Mouse (Mus musculus): ENCODE data around the gene Trim14. TPM values are rescaled to one million over a fixed set of nuclear protein-coding genes. Genes with fewer than 3 reads are reported as not detected.

The Trim14 gene
- polyA plus RNA-seq, 1 experiment from 2014 or later, result 14.8 TPM

GRCm38 (mm10) chr4:46498976-46499375 lies 37.0 kb downstream of the Trim14 start:
- no peak overlapping the region for H3K4me3 ChIP-seq (ENCODE audit: low read length)
- H3K4me1 ChIP-seq (ENCODE audit: control insufficient read depth, insufficient read depth, low read length), result peaks cover 13% of the 10 kb centered on the region; the same call in 1 of the 2 replicates
- H3K36me3 ChIP-seq (ENCODE audit: control insufficient read depth, insufficient read depth, low read length), result 0 out of 2 replicates have a peak, but pooled peaks cover 12% of the 10 kb centered on the region
- H3K9ac ChIP-seq (ENCODE audit: low read depth, low read length), result no peak overlapping the region
- no peak overlapping the region for H3K4me2 ChIP-seq (ENCODE audit: low read depth, low read length)
- H3K27ac ChIP-seq (ENCODE audit: low read length), result no peak overlapping the region
- H3K9me3 ChIP-seq (ENCODE audit: control insufficient read depth, low read length), result no peaks in the 10 kb centered on the region
- WGBS, result 13% methylated on average over 4 of the region's 4 CpGs
- no peaks in the 10 kb centered on the region for H3K27me3 ChIP-seq (replicated peaks; ENCODE audit: control insufficient read depth, insufficient read depth, low read length)
- no peak for ATAC-seq

- Histone ChIP-seq H3K4me3 (ENCODE audit: low read length) (no peak overlapping the region), H3K4me2 (ENCODE audit: low read depth, low read length) (no peak overlapping the region), H3K9ac (ENCODE audit: low read depth, low read length) (no peak overlapping the region), H3K4me1 (ENCODE audit: control insufficient read depth, insufficient read depth, low read length) (peaks cover 13% of the 10 kb centered on the region; the same call in 1 of the 2 replicates), H3K36me3 (ENCODE audit: control insufficient read depth, insufficient read depth, low read length) (0 out of 2 replicates have a peak, but pooled peaks cover 12% of the 10 kb centered on the region), H3K27ac (ENCODE audit: low read length) (no peak overlapping the region), H3K27me3 (replicated peaks; ENCODE audit: control insufficient read depth, insufficient read depth, low read length) (no peaks in the 10 kb centered on the region), H3K9me3 (ENCODE audit: control insufficient read depth, low read length) (no peaks in the 10 kb centered on the region)
- no peak for ATAC-seq
- 57% methylated on average over 3 of the region's 3 CpGs for WGBS
These were observed 37.4 kb downstream of the Trim14 start for GRCm38 (mm10) chr4:46498511-46498910.

GRCm38 (mm10) chr4:46497286-46497892 lies 38.6 kb downstream of the Trim14 start:
- Histone ChIP-seq H3K4me3 (ENCODE audit: low read length) (no peak overlapping the region), H3K9me3 (ENCODE audit: control insufficient read depth, low read length) (no peaks in the 10 kb centered on the region), H3K27ac (ENCODE audit: low read length) (peak overlapping the region; percentile 65), H3K9ac (ENCODE audit: low read depth, low read length) (no peak overlapping the region), H3K36me3 (ENCODE audit: control insufficient read depth, insufficient read depth, low read length) (peaks cover 16% of the 10 kb centered on the region), H3K4me2 (ENCODE audit: low read depth, low read length) (no peak overlapping the region), H3K27me3 (replicated peaks; ENCODE audit: control insufficient read depth, insufficient read depth, low read length) (no peaks in the 10 kb centered on the region), H3K4me1 (ENCODE audit: control insufficient read depth, insufficient read depth, low read length) (peaks cover 13% of the 10 kb centered on the region; the same call in 1 of the 2 replicates)
- ATAC-seq, result peak; percentile 61
- WGBS, result 39% methylated on average over 4 of the region's 4 CpGs

GRCm38 (mm10) chr4:46495543-46495942 lies 40.4 kb downstream of the Trim14 start:
- H3K9me3 ChIP-seq (ENCODE audit: control insufficient read depth, low read length), result no peaks in the 10 kb centered on the region
- H3K9ac ChIP-seq (ENCODE audit: low read depth, low read length), result peak overlapping the region; percentile 52
- H3K4me3 ChIP-seq (ENCODE audit: low read length), result no peak overlapping the region
- peak; percentile 84 for ATAC-seq
- 0 out of 2 replicates have a peak overlapping the region, but pooled peaks have one; percentile 2 for H3K4me2 ChIP-seq (ENCODE audit: low read depth, low read length)
- WGBS, result 72% methylated on average over 12 of the region's 12 CpGs
- peaks cover 18% of the 10 kb centered on the region; the same call in 1 of the 2 replicates for H3K4me1 ChIP-seq (ENCODE audit: control insufficient read depth, insufficient read depth, low read length)
- H3K27me3 ChIP-seq (replicated peaks; ENCODE audit: control insufficient read depth, insufficient read depth, low read length), result no peaks in the 10 kb centered on the region
- H3K27ac ChIP-seq (ENCODE audit: low read length), result peak overlapping the region; percentile 75
- H3K36me3 ChIP-seq (ENCODE audit: control insufficient read depth, insufficient read depth, low read length), result peaks cover 9% of the 10 kb centered on the region

GRCm38 (mm10) chr4:46493071-46493470 lies 42.9 kb downstream of the Trim14 start:
- Histone ChIP-seq H3K4me1 (ENCODE audit: control insufficient read depth, insufficient read depth, low read length) (peaks cover 16% of the 10 kb centered on the region), H3K9ac (ENCODE audit: low read depth, low read length) (no peak overlapping the region), H3K4me3 (ENCODE audit: low read length) (no peak overlapping the region), H3K27me3 (replicated peaks; ENCODE audit: control insufficient read depth, insufficient read depth, low read length) (no peaks in the 10 kb centered on the region), H3K36me3 (ENCODE audit: control insufficient read depth, insufficient read depth, low read length) (peaks cover 9% of the 10 kb centered on the region), H3K4me2 (ENCODE audit: low read depth, low read length) (no peak overlapping the region), H3K9me3 (ENCODE audit: control insufficient read depth, low read length) (no peaks in the 10 kb centered on the region), H3K27ac (ENCODE audit: low read length) (no peak overlapping the region)
- WGBS, result 91% methylated on average over 6 of the region's 6 CpGs
- no peak for ATAC-seq

GRCm38 (mm10) chr4:46489028-46489925 lies 46.7 kb downstream of the Trim14 start, which contains the start of gene Nans:
Gene Nans, plus strand, starts transcription at chr4:46489248.
- H3K27me3 ChIP-seq (replicated peaks; ENCODE audit: control insufficient read depth, insufficient read depth, low read length), result no peaks in the 10 kb centered on the region
- no peaks in the 10 kb centered on the region for H3K9me3 ChIP-seq (ENCODE audit: control insufficient read depth, low read length)
- peak within 1 kb of the TSS; percentile 77 for H3K4me2 ChIP-seq (ENCODE audit: low read depth, low read length)
- H3K9ac ChIP-seq (ENCODE audit: low read depth, low read length), result peak within 1 kb of the TSS; percentile 87
- H3K4me1 ChIP-seq (ENCODE audit: control insufficient read depth, insufficient read depth, low read length), result peaks cover 11% of the 10 kb centered on the region
- H3K27ac ChIP-seq (ENCODE audit: low read length), result peak within 1 kb of the TSS; percentile 72
- H3K4me3 ChIP-seq (ENCODE audit: low read length), result peak within 1 kb of the TSS; percentile 87
- WGBS, result under 1% methylated on average over 58 of the region's 58 CpGs
- ATAC-seq, result peak; percentile 98
- peaks cover 9% of the 10 kb centered on the region for H3K36me3 ChIP-seq (ENCODE audit: control insufficient read depth, insufficient read depth, low read length)

GRCm38 (mm10) chr4:46487348-46487747 lies 48.6 kb downstream of the Trim14 start:
- H3K4me3 ChIP-seq (ENCODE audit: low read length), result no peak overlapping the region
- no peak overlapping the region for H3K9ac ChIP-seq (ENCODE audit: low read depth, low read length)
- no peaks in the 10 kb centered on the region for H3K9me3 ChIP-seq (ENCODE audit: control insufficient read depth, low read length)
- H3K36me3 ChIP-seq (ENCODE audit: control insufficient read depth, insufficient read depth, low read length), result no peaks in the 10 kb centered on the region
- H3K27ac ChIP-seq (ENCODE audit: low read length), result no peak overlapping the region
- H3K4me1 ChIP-seq (ENCODE audit: control insufficient read depth, insufficient read depth, low read length), result peaks cover 11% of the 10 kb centered on the region
- WGBS, result 82% methylated on average over 5 of the region's 5 CpGs
- ATAC-seq, result no peak
- no peak overlapping the region for H3K4me2 ChIP-seq (ENCODE audit: low read depth, low read length)
- no peaks in the 10 kb centered on the region for H3K27me3 ChIP-seq (replicated peaks; ENCODE audit: control insufficient read depth, insufficient read depth, low read length)

GRCm38 (mm10) chr4:46485696-46486417 lies 50.1 kb downstream of the Trim14 start:
- no peaks in the 10 kb centered on the region for H3K36me3 ChIP-seq (ENCODE audit: control insufficient read depth, insufficient read depth, low read length)
- peak; percentile 25; the same call in 1 of the 2 replicates for ATAC-seq
- peaks cover 5% of the 10 kb centered on the region for H3K4me1 ChIP-seq (ENCODE audit: control insufficient read depth, insufficient read depth, low read length)
- H3K4me3 ChIP-seq (ENCODE audit: low read length), result no peak overlapping the region
- H3K4me2 ChIP-seq (ENCODE audit: low read depth, low read length), result 0 out of 2 replicates have a peak overlapping the region, but pooled peaks have one; percentile 0
- no peaks in the 10 kb centered on the region for H3K27me3 ChIP-seq (replicated peaks; ENCODE audit: control insufficient read depth, insufficient read depth, low read length)
- H3K9me3 ChIP-seq (ENCODE audit: control insufficient read depth, low read length), result no peaks in the 10 kb centered on the region
- H3K27ac ChIP-seq (ENCODE audit: low read length), result no peak overlapping the region
- 47% methylated on average over 14 of the region's 14 CpGs for WGBS
- no peak overlapping the region for H3K9ac ChIP-seq (ENCODE audit: low read depth, low read length)

- WGBS, result 90% methylated on average over 2 of the region's 2 CpGs
These were observed 56.9 kb downstream of the Trim14 start for GRCm38 (mm10) chr4:46479081-46479480.

More at GRCm38 (mm10) chr4:46479081-46479480, 56.9 kb downstream of the Trim14 start:
- Histone ChIP-seq H3K4me3 (ENCODE audit: low read length) (no peak overlapping the region), H3K9ac (ENCODE audit: low read depth, low read length) (no peak overlapping the region), H3K36me3 (ENCODE audit: control insufficient read depth, insufficient read depth, low read length) (peaks cover 12% of the 10 kb centered on the region), H3K9me3 (ENCODE audit: control insufficient read depth, low read length) (no peaks in the 10 kb centered on the region), H3K27me3 (replicated peaks; ENCODE audit: control insufficient read depth, insufficient read depth, low read length) (no peaks in the 10 kb centered on the region), H3K4me1 (ENCODE audit: control insufficient read depth, insufficient read depth, low read length) (no peaks in the 10 kb centered on the region), H3K27ac (ENCODE audit: low read length) (no peak overlapping the region), H3K4me2 (ENCODE audit: low read depth, low read length) (no peak overlapping the region)
- ATAC-seq, result no peak
